Mouse (Mus musculus): ENCODE measurements around the gene Gnat1.

DNA sequence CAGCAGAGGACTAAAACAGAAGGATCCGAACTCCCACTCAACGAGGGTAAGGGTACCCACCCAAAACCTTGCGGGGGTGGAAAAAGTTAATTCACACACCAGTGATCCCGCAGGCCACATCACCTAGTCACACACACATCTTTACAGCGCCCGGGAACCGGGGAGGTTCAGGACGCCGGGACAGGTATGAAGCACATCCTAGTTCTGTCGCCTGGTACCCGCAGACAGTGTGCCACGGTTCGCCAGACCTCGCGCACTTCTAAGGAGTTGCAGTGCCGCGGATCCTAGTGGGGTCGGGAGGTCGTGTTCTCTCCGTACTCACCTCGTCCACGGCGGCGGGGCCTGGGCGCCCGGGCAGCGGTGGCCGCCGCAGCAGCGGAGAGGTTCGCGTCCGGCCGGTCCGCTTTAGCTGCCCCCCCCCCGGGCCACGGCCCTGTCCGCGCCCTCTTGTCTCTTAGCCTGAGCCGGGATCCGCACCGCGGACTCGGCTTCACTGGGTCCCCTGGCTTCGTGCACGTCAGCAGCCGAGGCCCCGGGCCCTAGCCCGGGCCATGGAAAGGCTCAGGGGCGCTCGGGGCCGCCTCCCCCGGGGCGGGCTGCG lies 29.7 kb upstream of the Gnat1 start:
- TF ChIP-seq CTCF (conservative IDR thresholded peaks at IDR 0.05; ENCODE audit: low read length) (no peak), POU5F1 (IDR thresholded peaks at IDR 0.05; ENCODE audit: borderline replicate concordance, low read length) (no peak), NANOG (IDR thresholded peaks at IDR 0.05; ENCODE audit: borderline replicate concordance, low read length) (no peak)

Data from E14TG2a.4 (cell line).